Mouse (Mus musculus) myocyte (in vitro differentiated cells): ENCODE results near the gene Gm15319.
"Not testable (repeated sequence)": the region's sequence is repeated elsewhere in the genome, so short reads cannot be mapped to it uniquely, and the experiment has no call there.

Experiments
- E2F4 ChIP-seq: IDR thresholded peaks from one replicate; pipeline ENCODE4 v1.6.1; 2011; ENCODE audit warnings: mild to moderate bottlenecking, control low read depth, moderate library complexity; ENCODE audit not compliant: insufficient read depth
- POLR2A ChIP-seq: IDR thresholded peaks from one replicate; pipeline ENCODE4 v1.6.1; 2011; ENCODE audit warnings: low read depth, mild to moderate bottlenecking, control low read depth, moderate library complexity; ENCODE audit not compliant: insufficient read length
- TCF3 ChIP-seq: IDR thresholded peaks from one replicate; pipeline ENCODE4 v1.6.1; 2011; ENCODE audit warnings: low read depth, control low read depth; ENCODE audit not compliant: insufficient read length

GRCm38 (mm10) chr8:20290015-20290414 lies 73.0 kb downstream of the Gm15319 start:
- not testable (repeated sequence) for TF ChIP-seq TCF3, POLR2A, E2F4
